Mouse (Mus musculus) olfactory bulb, adult 2 months (tissue): ENCODE measurements around the gene Ldlr. TPM values are rescaled to one million over a fixed set of nuclear protein-coding genes. Genes with fewer than 3 reads are reported as not detected.

Experiments used
- H3K27ac ChIP-seq: fragments of 200-500 bp; 2 replicates; pipeline ENCODE4 v1.5.1; 2012; ENCODE audit warnings: low read depth, low read length; ENCODE audit not compliant: insufficient read depth
- H3K4me1 ChIP-seq: fragments of 200-500 bp; 2 replicates; pipeline ENCODE4 v1.6.1; 2012; ENCODE audit warnings: low read length; ENCODE audit not compliant: control insufficient read depth, insufficient read depth
- H3K4me3 ChIP-seq: fragments of 200-500 bp; 2 replicates; pipeline ENCODE4 v1.5.1; 2012; ENCODE audit warnings: mild to moderate bottlenecking, low read depth, low read length, moderate library complexity; ENCODE audit not compliant: insufficient read depth
- CTCF ChIP-seq: fragments of 200-500 bp; IDR thresholded peaks from 2 replicates; pipeline ENCODE4 v1.5.1; 2012; ENCODE audit warnings: low read depth, mild to moderate bottlenecking, low read length, moderate library complexity; ENCODE audit not compliant: insufficient read depth
- POLR2A ChIP-seq: fragments of 200-500 bp; IDR thresholded peaks from 2 replicates; pipeline ENCODE4 v1.6.1; 2012; ENCODE audit warnings: mild to moderate bottlenecking, low read depth, low read length, moderate library complexity; ENCODE audit not compliant: insufficient read depth
- whole genome bisulfite sequencing: fragments of 180-500 bp; shearing (Covaris S2); methylation state at CpG from one replicate; pipeline ENCODE4 v1.1.7; 2018; 5-methylcytosine and 5-hydroxymethylcytosine counted together
- polyA plus RNA-seq: library from polyadenylated mRNA; stranded (reverse); fragments of >200 nt; gene quantifications from 2 replicates; pipeline ENCODE4 v1.2.4, GENCODE M21; 2012; ENCODE audit warnings: low replicate concordance; ENCODE audit not compliant: missing spikeins, insufficient read depth, insufficient read length

The Ldlr gene
- polyA plus RNA-seq, 1 experiment: not detected

DNA sequence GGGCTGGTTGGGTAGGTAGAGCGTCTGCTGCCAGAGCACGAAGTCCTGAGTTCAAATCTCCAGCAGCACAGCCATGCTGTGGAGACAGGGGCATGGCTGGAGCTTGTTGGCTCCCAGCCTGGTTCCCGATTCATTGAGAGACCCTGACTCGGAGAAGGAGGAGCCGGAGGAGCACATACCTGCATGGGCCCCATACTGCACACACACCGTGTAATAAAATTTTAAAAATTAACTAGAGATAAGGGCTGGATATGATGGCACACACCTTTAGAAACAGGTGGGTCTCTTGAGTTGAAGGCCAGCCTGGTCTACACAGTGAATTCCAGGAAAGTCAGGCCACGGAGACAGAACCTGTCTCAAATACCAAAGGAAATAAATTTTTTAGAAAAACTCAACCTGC lies 10.7 kb downstream of the Ldlr start:
- H3K4me3 ChIP-seq: no peak overlapping the region
- WGBS: 98% methylated on average over 7 of the region's 7 CpGs

GRCm38 (mm10) chr9:21735126-21735525 lies 11.8 kb downstream of the Ldlr start:
- Histone ChIP-seq H3K4me3 (no peak overlapping the region), H3K4me1 (no peaks in the 10 kb centered on the region), H3K27ac (no peak overlapping the region)
- TF ChIP-seq CTCF: no peak
- TF ChIP-seq POLR2A: no peak
- WGBS: 94% methylated on average over 14 of the region's 14 CpGs

More for the DNA sequence above, 10.7 kb downstream of the Ldlr start:
- H3K27ac ChIP-seq: no peak overlapping the region
- H3K4me1 ChIP-seq: peaks cover 8% of the 10 kb centered on the region
- TF ChIP-seq CTCF: no peak

- 73% methylated on average over 3 of the region's 3 CpGs for WGBS
Measured at GRCm38 (mm10) chr9:21736580-21736979, 13.3 kb downstream of the Ldlr start.

GRCm38 (mm10) chr9:21737188-21737587 lies 13.9 kb downstream of the Ldlr start:
- WGBS: 89% methylated on average over 10 of the region's 10 CpGs
- Histone ChIP-seq H3K4me3 (no peak overlapping the region), H3K27ac (no peak overlapping the region), H3K4me1 (no peaks in the 10 kb centered on the region)
- TF ChIP-seq CTCF: no peak
- TF ChIP-seq POLR2A: no peak

More at GRCm38 (mm10) chr9:21736580-21736979, 13.3 kb downstream of the Ldlr start:
- TF ChIP-seq POLR2A: no peak
- no peak for TF ChIP-seq CTCF
- Histone ChIP-seq H3K27ac (no peak overlapping the region), H3K4me3 (no peak overlapping the region), H3K4me1 (no peaks in the 10 kb centered on the region)

GRCm38 (mm10) chr9:21738776-21739175 lies 15.5 kb downstream of the Ldlr start:
- 50% methylated on average over 7 of the region's 7 CpGs for WGBS
- Histone ChIP-seq H3K27ac (no peak overlapping the region), H3K4me1 (no peaks in the 10 kb centered on the region), H3K4me3 (no peak overlapping the region)
- TF ChIP-seq CTCF (no peak), POLR2A (no peak)

GRCm38 (mm10) chr9:21740427-21740826 lies 17.1 kb downstream of the Ldlr start:
- Histone ChIP-seq H3K4me3 (no peak overlapping the region), H3K4me1 (no peaks in the 10 kb centered on the region), H3K27ac (no peak overlapping the region)
- WGBS: 95% methylated on average over 14 of the region's 14 CpGs
- no peak for TF ChIP-seq POLR2A
- no peak for TF ChIP-seq CTCF

DNA sequence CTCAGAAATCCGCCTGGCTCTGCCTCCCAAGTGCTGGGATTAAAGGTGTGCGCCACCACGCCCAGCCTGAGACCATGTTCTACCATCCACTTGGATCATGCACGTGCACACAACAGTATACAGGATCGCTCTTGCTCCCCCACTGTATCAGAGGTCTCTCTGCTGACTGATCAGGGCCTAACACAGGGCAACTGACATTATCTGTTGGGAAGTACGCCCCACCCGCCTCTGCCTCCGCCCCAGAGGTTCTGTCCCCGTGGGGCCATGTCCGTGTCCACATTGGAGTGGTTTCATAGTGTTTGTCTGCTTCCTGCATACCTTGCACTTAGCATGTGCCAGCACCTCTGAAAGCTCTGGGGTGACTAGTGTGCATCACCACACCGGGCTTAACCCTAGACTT lies 18.2 kb downstream of the Ldlr start:
- Histone ChIP-seq H3K4me1 (no peaks in the 10 kb centered on the region), H3K27ac (no peak overlapping the region), H3K4me3 (no peak overlapping the region)
- no peak for TF ChIP-seq CTCF
- TF ChIP-seq POLR2A: no peak
- 98% methylated on average over 11 of the region's 11 CpGs for WGBS

DNA sequence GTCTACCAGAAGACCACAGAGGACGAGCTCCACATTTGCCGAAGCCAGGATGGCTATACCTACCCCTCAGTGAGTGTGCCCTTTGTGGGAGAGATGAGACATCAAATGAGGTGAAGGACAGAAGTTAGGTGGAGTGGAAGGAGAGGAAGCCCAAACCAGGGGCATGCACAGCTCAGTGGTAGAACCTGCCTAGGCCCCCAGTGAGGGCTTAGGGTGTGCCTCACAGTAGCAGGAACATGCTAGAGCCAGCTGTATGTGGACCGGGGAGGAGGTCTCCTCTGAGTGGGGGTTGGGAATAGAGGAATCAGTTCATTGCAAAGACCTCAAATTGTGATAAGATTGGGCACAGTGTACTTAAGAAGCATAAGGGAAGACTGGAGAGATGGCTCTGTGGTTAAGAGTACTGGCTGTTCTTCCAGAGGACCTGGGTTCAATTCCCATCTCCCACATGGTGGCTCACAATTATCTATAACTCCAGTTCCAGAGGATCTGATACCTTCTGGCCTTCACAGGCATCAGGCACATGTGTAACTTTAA lies 24.0 kb downstream of the Ldlr start:
- 90% methylated on average over 3 of the region's 3 CpGs for WGBS
- Histone ChIP-seq H3K4me3 (no peak overlapping the region), H3K4me1 (peaks cover 4% of the 10 kb centered on the region), H3K27ac (no peak overlapping the region)
- TF ChIP-seq CTCF: no peak
- no peak for TF ChIP-seq POLR2A

GRCm38 (mm10) chr9:21748033-21748432 lies 24.8 kb downstream of the Ldlr start:
- WGBS: 57% methylated on average over 7 of the region's 7 CpGs
- Histone ChIP-seq H3K4me3 (no peak overlapping the region), H3K4me1 (peaks cover 6% of the 10 kb centered on the region), H3K27ac (no peak overlapping the region)
- TF ChIP-seq POLR2A (no peak), CTCF (no peak)

DNA sequence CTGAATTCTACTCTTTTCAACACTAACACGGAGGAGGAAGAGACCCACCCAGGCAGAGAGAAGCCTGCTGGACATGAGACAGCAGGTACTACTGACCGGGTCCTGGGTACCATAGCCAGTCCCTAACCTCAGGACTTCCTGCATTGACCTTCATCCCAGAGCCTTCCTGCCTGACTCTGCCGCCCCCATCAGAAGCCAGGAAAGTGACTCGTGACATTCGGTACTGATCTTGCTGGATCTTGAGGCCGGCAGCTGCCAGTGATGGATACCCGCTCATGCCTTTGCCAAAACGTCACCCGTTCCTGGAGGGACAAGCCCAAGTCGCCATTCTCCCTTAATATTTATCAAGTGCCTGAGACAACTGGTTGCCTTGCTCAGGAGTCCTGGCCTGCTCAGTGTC lies 25.2 kb downstream of the Ldlr start:
- TF ChIP-seq POLR2A (no peak), CTCF (no peak)
- no peak overlapping the region for H3K4me3 ChIP-seq
- 89% methylated on average over 10 of the region's 10 CpGs for WGBS
- H3K27ac ChIP-seq: no peak overlapping the region
- peaks cover 6% of the 10 kb centered on the region for H3K4me1 ChIP-seq

GRCm38 (mm10) chr9:21749382-21750118 lies 26.3 kb downstream of the Ldlr start:
- 82% methylated on average over 6 of the region's 6 CpGs for WGBS
- no peak for TF ChIP-seq POLR2A
- no peak for TF ChIP-seq CTCF
- peaks cover 6% of the 10 kb centered on the region for H3K4me1 ChIP-seq
- H3K27ac ChIP-seq: no peak overlapping the region
- no peak overlapping the region for H3K4me3 ChIP-seq
